Mouse (Mus musculus) small intestine, adult 2 months (tissue): ENCODE data around the gene Sema3e. TPM values are rescaled to one million over a fixed set of nuclear protein-coding genes. Genes with fewer than 3 reads are reported as not detected.

Experiments
- H3K27ac ChIP-seq: fragments of 200-500 bp; 2 replicates; pipeline ENCODE4 v1.5.1; 2012; ENCODE audit warnings: low read depth, low read length, control low read depth, inconsistent platforms; ENCODE audit not compliant: insufficient read depth
- H3K27me3 ChIP-seq: fragments of 200-500 bp; 2 replicates; pipeline ENCODE4 v1.6.1; 2012; ENCODE audit warnings: mild to moderate bottlenecking, moderate library complexity, low read length, inconsistent platforms; ENCODE audit not compliant: control insufficient read depth, insufficient read depth
- H3K36me3 ChIP-seq: fragments of 200-500 bp; 2 replicates; pipeline ENCODE4 v1.6.1; 2012; ENCODE audit warnings: mild to moderate bottlenecking, low read length, control low read depth, inconsistent platforms; ENCODE audit not compliant: control insufficient read depth, insufficient read depth
- H3K4me1 ChIP-seq: fragments of 200-500 bp; 2 replicates; pipeline ENCODE4 v1.6.1; 2012; ENCODE audit warnings: low read length, inconsistent platforms, mixed read lengths; ENCODE audit not compliant: control insufficient read depth, insufficient read depth, insufficient read length
- H3K4me3 ChIP-seq: fragments of 200-500 bp; 2 replicates; pipeline ENCODE4 v1.5.1; 2012; ENCODE audit warnings: low read depth, mild to moderate bottlenecking, control low read depth, inconsistent platforms, low read length, moderate library complexity
- CTCF ChIP-seq: fragments of 200-500 bp; IDR thresholded peaks from 2 replicates; pipeline ENCODE4 v1.5.1; 2012; ENCODE audit warnings: low read depth, mild to moderate bottlenecking, control low read depth, inconsistent platforms, low read length, moderate library complexity, mixed read lengths; ENCODE audit not compliant: insufficient replicate concordance, insufficient read length; ENCODE audit errors: extremely low read depth
- POLR2A ChIP-seq: fragments of 200-500 bp; IDR thresholded peaks from 2 replicates; pipeline ENCODE4 v1.6.1; 2012; ENCODE audit warnings: low read depth, mild to moderate bottlenecking, control low read depth, inconsistent platforms, low read length, moderate library complexity
- WGBS: fragments of 180-500 bp; shearing (Covaris S2); methylation state at CpG from one replicate; pipeline ENCODE4 v1.1.7; 2018; 5-methylcytosine and 5-hydroxymethylcytosine counted together
- polyA plus RNA-seq: library from polyadenylated mRNA; depleted of rRNA; stranded (reverse); fragments of >200 nt; gene quantifications from 2 replicates; pipeline ENCODE4 v1.2.3, GENCODE M21; 2012

The Sema3e gene
- polyA plus RNA-seq, 1 experiment, result 0.06 TPM

- Histone ChIP-seq H3K27me3 (no peaks in the 10 kb centered on the region), H3K27ac (no peak overlapping the region), H3K36me3 (no peaks in the 10 kb centered on the region), H3K4me3 (no peak overlapping the region), H3K4me1 (no peaks in the 10 kb centered on the region)
- TF ChIP-seq CTCF (no peak), POLR2A (no peak)
- 31% methylated on average over 11 of the region's 11 CpGs for WGBS
Observed at GRCm38 (mm10) chr5:13992734-13993396, 32.2 kb upstream of the Sema3e start.

GRCm38 (mm10) chr5:14028341-14028740 lies 3.3 kb downstream of the Sema3e start:
- TF ChIP-seq POLR2A (no peak), CTCF (no peak)
- 83% methylated on average over 7 of the region's 7 CpGs for WGBS
- Histone ChIP-seq H3K27ac (no peak overlapping the region), H3K4me3 (no peak overlapping the region), H3K4me1 (no peaks in the 10 kb centered on the region), H3K36me3 (no peaks in the 10 kb centered on the region), H3K27me3 (no peaks in the 10 kb centered on the region)

DNA sequence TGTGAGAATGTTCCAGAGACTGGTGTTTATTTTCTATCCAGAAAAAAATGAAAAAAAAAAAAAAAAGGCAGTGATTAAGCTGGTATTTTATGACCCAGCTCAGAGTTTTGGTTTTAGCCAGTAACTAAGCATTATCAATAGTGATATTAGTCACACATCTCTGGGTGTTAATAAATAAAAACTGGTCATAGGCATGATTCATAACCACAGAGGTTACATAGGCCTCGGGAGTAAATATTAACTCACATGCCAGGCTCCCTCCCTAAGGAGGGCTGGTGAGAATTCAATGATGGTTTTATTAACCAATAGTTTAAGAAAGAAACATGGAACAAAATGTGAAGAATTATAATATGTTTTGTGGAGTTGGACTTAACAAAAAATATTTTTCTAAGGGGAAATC lies 5.7 kb downstream of the Sema3e start:
- no peak overlapping the region for H3K27ac ChIP-seq
- H3K36me3 ChIP-seq, result no peaks in the 10 kb centered on the region
- no peaks in the 10 kb centered on the region for H3K27me3 ChIP-seq
- H3K4me3 ChIP-seq, result no peak overlapping the region
- WGBS, result 64% methylated on average over 1 of the region's 1 CpGs
- TF ChIP-seq POLR2A, result no peak
- TF ChIP-seq CTCF, result no peak
- no peaks in the 10 kb centered on the region for H3K4me1 ChIP-seq

- Histone ChIP-seq H3K27me3 (no peaks in the 10 kb centered on the region), H3K27ac (no peak overlapping the region), H3K4me1 (no peaks in the 10 kb centered on the region), H3K36me3 (no peaks in the 10 kb centered on the region), H3K4me3 (no peak overlapping the region)
- TF ChIP-seq CTCF (no peak), POLR2A (no peak)
- 42% methylated on average over 4 of the region's 4 CpGs for WGBS
Observed at GRCm38 (mm10) chr5:14032056-14032455, 7.0 kb downstream of the Sema3e start.

DNA sequence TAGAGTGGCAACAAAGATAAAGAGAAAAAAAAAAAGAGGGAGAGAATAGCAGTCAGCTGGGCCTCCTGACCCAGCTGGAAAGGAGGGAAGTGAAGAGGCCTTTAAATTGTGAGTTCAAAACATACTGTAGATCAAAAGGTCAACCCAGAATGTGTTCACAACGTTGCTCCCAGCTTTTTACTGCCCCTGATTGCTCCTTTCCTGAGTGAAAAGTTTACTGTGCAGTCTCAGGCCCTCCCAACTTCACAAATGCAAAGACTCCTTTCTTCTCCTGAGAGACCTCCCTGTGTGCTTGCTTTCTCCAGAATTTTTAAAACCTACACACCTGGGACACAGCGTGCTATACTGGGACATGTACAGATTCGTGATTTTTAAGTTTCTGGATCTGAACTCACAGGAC lies 8.2 kb downstream of the Sema3e start:
- no peaks in the 10 kb centered on the region for H3K4me1 ChIP-seq
- no peak overlapping the region for H3K4me3 ChIP-seq
- no peak for TF ChIP-seq POLR2A
- no peak for TF ChIP-seq CTCF
- no peaks in the 10 kb centered on the region for H3K36me3 ChIP-seq
- H3K27ac ChIP-seq, result no peak overlapping the region
- WGBS, result 40% methylated on average over 3 of the region's 3 CpGs
- H3K27me3 ChIP-seq, result no peaks in the 10 kb centered on the region

- 38% methylated on average over 9 of the region's 9 CpGs for WGBS
- Histone ChIP-seq H3K27ac (no peak overlapping the region), H3K36me3 (no peaks in the 10 kb centered on the region), H3K4me3 (no peak overlapping the region), H3K27me3 (no peaks in the 10 kb centered on the region), H3K4me1 (no peaks in the 10 kb centered on the region)
- TF ChIP-seq POLR2A, result no peak
- no peak for TF ChIP-seq CTCF
Observed at GRCm38 (mm10) chr5:14038813-14039496, 13.9 kb downstream of the Sema3e start.

DNA sequence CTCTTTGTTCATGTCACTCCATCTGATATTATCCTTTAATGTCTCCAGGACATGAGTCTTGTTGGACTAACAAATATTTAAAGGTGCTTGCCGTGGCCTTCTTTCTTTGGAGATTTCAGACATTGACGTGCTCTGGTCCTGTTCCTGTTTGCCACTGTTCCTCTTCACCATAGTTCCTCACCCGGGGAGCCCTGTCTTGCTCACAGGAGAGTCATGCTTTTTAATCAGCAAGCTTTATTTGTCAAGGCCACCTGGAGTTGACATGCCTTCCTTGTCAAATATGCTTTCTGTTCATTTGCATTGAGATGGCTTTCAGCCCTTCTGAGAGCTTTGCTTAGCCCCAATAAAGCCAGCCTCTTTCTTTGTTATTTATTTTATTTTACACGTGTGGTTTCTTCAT lies 15.1 kb downstream of the Sema3e start:
- H3K4me1 ChIP-seq, result no peaks in the 10 kb centered on the region
- TF ChIP-seq POLR2A (no peak), CTCF (no peak)
- WGBS, result 19% methylated on average over 4 of the region's 4 CpGs
- no peaks in the 10 kb centered on the region for H3K27me3 ChIP-seq
- no peak overlapping the region for H3K27ac ChIP-seq
- H3K36me3 ChIP-seq, result no peaks in the 10 kb centered on the region
- no peak overlapping the region for H3K4me3 ChIP-seq
